ENCODE assay signal across 14 mouse cellular contexts in genomic region chr10:67962496-67962895, GRCm38 (mm10). TPM values are rescaled to one million over a fixed set of nuclear protein-coding genes. Genes with fewer than 3 reads are reported as not detected.
DNase-seq lines count a peak whose midpoint lies in the region; ATAC-seq and TF ChIP-seq lines count a peak whose summit lies in the region.
"Had no signal": no experiment of that assay in that cellular context is flagged by ENCODE, and none has a peak within 500 bp of the region (broad histone marks: within the 10 kb centered on the region; RNA-seq: fewer than 3 reads in every experiment).

No protein-coding gene starts in this region.

- 0 out of 2 replicates have a peak overlapping the region, but pooled peaks have one; percentile 16 for H3K4me2 ChIP-seq in lung, embryonic 14.5 days
- H3K4me2 ChIP-seq in forebrain, embryonic 14.5 days (ENCODE audit: low read length), result peak overlapping the region; percentile 20; the same call in 1 of the 2 replicates
- 0 out of 2 replicates have a peak overlapping the region, but pooled peaks have one; percentile 4 for H3K4me2 ChIP-seq in hindbrain, embryonic 14.5 days (replicated peaks)
- peak overlapping the region; percentile 17; the same call in 1 of the 2 replicates for H3K4me2 ChIP-seq in neural tube, embryonic 15.5 days
- H3K4me2 ChIP-seq: heart, embryonic 11.5 days; kidney, embryonic 15.5 days; liver, embryonic 11.5 days had no signal

- no peaks in the 10 kb centered on the region for H3K36me3 ChIP-seq in lung, embryonic 14.5 days (ENCODE audit: insufficient read depth)
- no peaks in the 10 kb centered on the region for H3K36me3 ChIP-seq in forebrain, embryonic 14.5 days (ENCODE audit: control insufficient read depth, insufficient read depth, low read length)
- H3K36me3 ChIP-seq in hindbrain, embryonic 14.5 days (replicated peaks; ENCODE audit: control insufficient read depth, insufficient read depth), result no peaks in the 10 kb centered on the region
- no peaks in the 10 kb centered on the region for H3K36me3 ChIP-seq in neural tube, embryonic 15.5 days
- H3K36me3 ChIP-seq: kidney, embryonic 15.5 days had no signal

- H3K4me1 ChIP-seq in lung, embryonic 14.5 days (ENCODE audit: insufficient read depth), result 0 out of 2 replicates have a peak, but pooled peaks cover 9% of the 10 kb centered on the region
- peaks cover 5% of the 10 kb centered on the region; the same call in 1 of the 2 replicates for H3K4me1 ChIP-seq in forebrain, embryonic 14.5 days (ENCODE audit: control insufficient read depth, insufficient read depth, low read length)
- H3K4me1 ChIP-seq in hindbrain, embryonic 14.5 days (replicated peaks; ENCODE audit: control insufficient read depth, insufficient read depth, low read length), result 0 out of 2 replicates have a peak, but pooled peaks cover 2% of the 10 kb centered on the region
- 0 out of 2 replicates have a peak, but pooled peaks cover 3% of the 10 kb centered on the region for H3K4me1 ChIP-seq in neural tube, embryonic 15.5 days
- H3K4me1 ChIP-seq: kidney, embryonic 15.5 days had no signal

- DNase-seq in lung, embryonic 14.5 days, result no peak
- no peak for DNase-seq in lung, postnatal 25 days (ENCODE audit: low spot score)
- DNase-seq in forebrain, embryonic 14.5 days (ENCODE audit: low spot score), result peak; percentile 57
- peak; percentile 38 for DNase-seq in hindbrain, embryonic 14.5 days (ENCODE audit: low spot score)
- DNase-seq in ovary, postnatal 10 days (ENCODE audit: low spot score), result no peak
- no peak for DNase-seq in heart, adult 18-20 months
- DNase-seq: cerebellum, adult 9-11 months; lung, postnatal 14 days; spleen, adult 18-20 months had no signal

- no peak overlapping the region for H3K9ac ChIP-seq in lung, embryonic 14.5 days
- H3K9ac ChIP-seq in forebrain, embryonic 14.5 days (ENCODE audit: low read length), result no peak overlapping the region
- H3K9ac ChIP-seq in hindbrain, embryonic 14.5 days, result no peak overlapping the region
- H3K9ac ChIP-seq in neural tube, embryonic 15.5 days (replicated peaks), result no peak overlapping the region
- H3K9ac ChIP-seq: kidney, embryonic 15.5 days had no signal

- H3K4me3 ChIP-seq in lung, embryonic 14.5 days (ENCODE audit: low read depth, low read length), result no peak overlapping the region
- no peak overlapping the region for H3K4me3 ChIP-seq in forebrain, embryonic 14.5 days (ENCODE audit: low read depth, low read length)
- H3K4me3 ChIP-seq in hindbrain, embryonic 14.5 days (replicated peaks; ENCODE audit: low read length), result no peak overlapping the region
- no peak overlapping the region for H3K4me3 ChIP-seq in neural tube, embryonic 15.5 days (replicated peaks)
- H3K4me3 ChIP-seq: kidney, embryonic 15.5 days had no signal

- no peaks in the 10 kb centered on the region for H3K9me3 ChIP-seq in lung, embryonic 14.5 days (ENCODE audit: low read depth, low read length)
- no peaks in the 10 kb centered on the region for H3K9me3 ChIP-seq in forebrain, embryonic 14.5 days (replicated peaks; ENCODE audit: control insufficient read depth, low read length)
- no peaks in the 10 kb centered on the region for H3K9me3 ChIP-seq in hindbrain, embryonic 14.5 days (ENCODE audit: control insufficient read depth, low read length)
- H3K9me3 ChIP-seq in neural tube, embryonic 15.5 days (replicated peaks), result no peaks in the 10 kb centered on the region
- H3K9me3 ChIP-seq: kidney, embryonic 15.5 days had no signal

- TF ChIP-seq CTCF in lung, embryonic 14.5 days (IDR thresholded peaks at IDR 0.05; ENCODE audit: low read depth), result no peak

- 62% methylated on average over 10 of the region's 10 CpGs for WGBS in lung, embryonic 14.5 days
- WGBS in forebrain, embryonic 14.5 days, result 24% methylated on average over 10 of the region's 10 CpGs
- 24% methylated on average over 10 of the region's 10 CpGs for WGBS in hindbrain, embryonic 14.5 days
- 25% methylated on average over 10 of the region's 10 CpGs for WGBS in neural tube, embryonic 15.5 days

- H3K27me3 ChIP-seq in lung, embryonic 14.5 days (ENCODE audit: insufficient read depth, low read length), result no peaks in the 10 kb centered on the region
- H3K27me3 ChIP-seq in forebrain, embryonic 14.5 days (replicated peaks; ENCODE audit: control insufficient read depth, insufficient read depth, low read length), result no peaks in the 10 kb centered on the region
- no peaks in the 10 kb centered on the region for H3K27me3 ChIP-seq in hindbrain, embryonic 14.5 days (ENCODE audit: control insufficient read depth, insufficient read depth, low read length)
- H3K27me3 ChIP-seq in neural tube, embryonic 15.5 days (replicated peaks), result no peaks in the 10 kb centered on the region
- H3K27me3 ChIP-seq: kidney, embryonic 15.5 days had no signal

- ATAC-seq in lung, embryonic 14.5 days (ENCODE audit: insufficient read depth), result no peak
- ATAC-seq in forebrain, embryonic 14.5 days, result no peak
- no peak for ATAC-seq in hindbrain, embryonic 14.5 days (ENCODE audit: low FRiP score)
- no peak for ATAC-seq in neural tube, embryonic 15.5 days (ENCODE audit: low FRiP score)

- H3K27ac ChIP-seq in lung, embryonic 14.5 days (ENCODE audit: low read depth), result no peak overlapping the region
- H3K27ac ChIP-seq in forebrain, embryonic 14.5 days (ENCODE audit: low read depth, low read length), result no peak overlapping the region
- H3K27ac ChIP-seq in hindbrain, embryonic 14.5 days, result no peak overlapping the region
- H3K27ac ChIP-seq in neural tube, embryonic 15.5 days (replicated peaks), result no peak overlapping the region
- H3K27ac ChIP-seq: kidney, embryonic 15.5 days had no signal

RNA-seq across cellular contexts. Expression of gene Rtkn2, which starts 16.9 kb away (rescaled TPM):
- polyA plus RNA-seq in lung, embryonic 14.5 days (2014; fragmentation: Nextera tagmentation; extraction: Ambion mirVana), result 14.9 and 16.0 TPM in 2 replicates
- polyA plus RNA-seq in forebrain, embryonic 14.5 days (2014; fragmentation: Nextera tagmentation; extraction: Ambion mirVana), result 11.1 and 11.2 TPM in 2 replicates
- 3.4 and 5.1 TPM in 2 replicates for polyA plus RNA-seq in hindbrain, embryonic 14.5 days (2014; fragmentation: Nextera tagmentation; extraction: Ambion mirVana)
- 2.6 and 4.3 TPM in 2 replicates for polyA plus RNA-seq in neural tube, embryonic 15.5 days (2015; fragmentation: Nextera tagmentation; extraction: Ambion mirVana)
- total RNA-seq in heart, adult 18-20 months (2021), result under 1 TPM; 0.22 to 0.41 TPM
- total RNA-seq: neutrophil, adult 5-6 weeks had no signal

RNA-seq across cellular contexts. Expression of gene Zfp365, which starts 50.0 kb away (rescaled TPM):
- polyA plus RNA-seq in lung, embryonic 14.5 days (2014; fragmentation: Nextera tagmentation; extraction: Ambion mirVana), result 1.9 and 2.2 TPM in 2 replicates
- polyA plus RNA-seq in forebrain, embryonic 14.5 days (2014; fragmentation: Nextera tagmentation; extraction: Ambion mirVana), result 1.2 and 1.8 TPM in 2 replicates
- 4.3 and 5.2 TPM in 2 replicates for polyA plus RNA-seq in hindbrain, embryonic 14.5 days (2014; fragmentation: Nextera tagmentation; extraction: Ambion mirVana)
- 4.0 TPM in 2 replicates for polyA plus RNA-seq in neural tube, embryonic 15.5 days (2015; fragmentation: Nextera tagmentation; extraction: Ambion mirVana)
- total RNA-seq in heart, adult 18-20 months (2021), result under 1 TPM; 0.23 to 0.37 TPM

Comparison
In these comparisons a context has a peak if more than half of its experiments do, and no peak if none do; other contexts are left out.
1. DNase-seq: peak in forebrain, embryonic 14.5 days (single experiment) and hindbrain, embryonic 14.5 days (single experiment); none in lung, embryonic 14.5 days (single experiment), lung, postnatal 25 days (single experiment), ovary, postnatal 10 days (single experiment) and heart, adult 18-20 months (0 of 2).
2. Peak in every context shown above with its lines, with median percentiles within 50 percentile points of each other: H3K4me2 ChIP-seq.